Mouse (Mus musculus) limb, embryonic 13.5 days (tissue): ENCODE data around the gene Slc6a3. TPM values are rescaled to one million over a fixed set of nuclear protein-coding genes. Genes with fewer than 3 reads are reported as not detected.
A peak's percentile ranks its signal among the peaks of the same experiment; 100 is the strongest.

Experiments
- ATAC-seq: fragments of 200-750 bp; cut with Nextera tagmentation; 2 replicates; pipeline ENCODE4 v1.8.0; 2017; ENCODE audit warnings: low read depth, moderate number of reproducible peaks, moderate TSS enrichment; ENCODE audit not compliant: low FRiP score
- H3K27ac ChIP-seq: fragments of 300-500 bp; sonication (generic); 2 replicates; pipeline ENCODE4 v1.5.1; 2015; ENCODE audit warnings: inconsistent platforms, mild to moderate bottlenecking, moderate library complexity
- H3K27me3 ChIP-seq: fragments of 300-500 bp; sonication (generic); 2 replicates; pipeline ENCODE4 v1.6.1; 2015; ENCODE audit warnings: mild to moderate bottlenecking, inconsistent platforms
- H3K36me3 ChIP-seq: fragments of 300-500 bp; sonication (generic); 2 replicates; pipeline ENCODE4 v1.6.1; 2015; ENCODE audit warnings: inconsistent platforms, mild to moderate bottlenecking, moderate library complexity
- H3K4me1 ChIP-seq: fragments of 300-500 bp; sonication (generic); 2 replicates; pipeline ENCODE4 v1.6.1; 2015; ENCODE audit warnings: inconsistent platforms
- H3K4me2 ChIP-seq: fragments of 300-500 bp; sonication (generic); replicated peaks from 2 replicates; pipeline ENCODE4 v1.6.1; 2015; ENCODE audit warnings: inconsistent platforms, mild to moderate bottlenecking, moderate library complexity
- H3K4me3 ChIP-seq: fragments of 300-500 bp; sonication (generic); 2 replicates; pipeline ENCODE4 v1.5.1; 2015; ENCODE audit warnings: moderate library complexity, mild to moderate bottlenecking, inconsistent platforms
- H3K9ac ChIP-seq: fragments of 300-500 bp; sonication (generic); 2 replicates; pipeline ENCODE4 v1.6.1; 2015; ENCODE audit warnings: mild to moderate bottlenecking, inconsistent platforms
- H3K9me3 ChIP-seq: fragments of 300-500 bp; sonication (generic); 2 replicates; pipeline ENCODE4 v1.6.1; 2016; ENCODE audit warnings: inconsistent platforms
- WGBS: fragments of 180-500 bp; shearing (Covaris S2); methylation state at CpG from one replicate; pipeline ENCODE4 v1.1.7; 2015; 5-methylcytosine and 5-hydroxymethylcytosine counted together
- polyA plus RNA-seq: library from polyadenylated mRNA; unstranded; fragments of >200 nt; fragmentation: Nextera tagmentation; extraction: Ambion mirVana; gene quantifications from 2 replicates; pipeline ENCODE4 v1.2.1, GENCODE M21; 2015

The Slc6a3 gene
- polyA plus RNA-seq, 1 experiment from 2014 or later = 0.13 TPM

DNA sequence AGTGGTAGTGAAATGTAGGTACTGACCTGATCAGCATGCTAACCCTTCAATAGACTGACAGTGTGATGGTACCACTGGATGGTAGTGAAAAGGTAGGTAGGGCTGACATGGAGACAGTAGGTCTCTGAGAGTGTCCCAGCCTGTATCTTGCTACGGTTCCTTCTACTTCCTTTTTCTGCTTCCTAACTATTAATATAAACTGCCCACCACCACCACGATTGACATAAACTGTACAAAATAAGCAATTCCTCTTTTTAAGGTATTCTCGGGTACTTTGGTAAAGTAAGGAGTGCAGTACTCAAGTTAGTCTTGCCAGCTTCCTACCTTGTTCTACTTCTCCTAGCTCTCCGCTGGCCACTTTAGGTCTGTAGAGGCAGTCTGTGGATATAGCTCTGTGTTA lies 59.7 kb downstream of the Slc6a3 start:
- Histone ChIP-seq H3K4me3 (no peak overlapping the region), H3K4me1 (no peaks in the 10 kb centered on the region), H3K27me3 (0 out of 2 replicates have a peak, but pooled peaks cover 5% of the 10 kb centered on the region), H3K36me3 (no peaks in the 10 kb centered on the region), H3K4me2 (no peak overlapping the region), H3K9me3 (no peaks in the 10 kb centered on the region), H3K9ac (no peak overlapping the region), H3K27ac (no peak overlapping the region)
- 77% methylated on average over 4 of the region's 4 CpGs for WGBS
- ATAC-seq = no peak

DNA sequence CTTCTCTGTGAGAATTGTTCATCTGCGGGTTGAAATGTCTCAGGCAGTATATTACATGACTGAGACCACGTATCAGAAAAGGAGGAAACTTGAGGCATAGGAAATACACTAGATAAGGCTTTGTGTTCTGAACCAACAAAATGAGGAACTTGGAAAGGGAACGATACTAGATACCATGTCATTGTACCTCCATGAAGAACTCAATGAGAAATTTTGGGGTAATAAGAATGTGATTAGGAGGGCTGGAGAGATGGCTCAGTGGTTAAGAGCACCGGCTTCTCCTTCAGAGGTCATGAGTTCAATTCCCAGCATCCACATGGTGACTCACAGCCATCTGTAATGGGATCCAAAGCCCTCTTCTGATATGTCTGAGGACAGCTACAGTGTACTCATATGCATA lies 63.7 kb downstream of the Slc6a3 start:
- 81% methylated on average over 4 of the region's 4 CpGs for WGBS
- Histone ChIP-seq H3K27ac (no peak overlapping the region), H3K4me3 (no peak overlapping the region), H3K9ac (no peak overlapping the region; the same call in 1 of the 2 replicates), H3K9me3 (no peaks in the 10 kb centered on the region), H3K4me1 (peaks cover 15% of the 10 kb centered on the region), H3K36me3 (no peaks in the 10 kb centered on the region), H3K27me3 (0 out of 2 replicates have a peak, but pooled peaks cover 2% of the 10 kb centered on the region), H3K4me2 (no peak overlapping the region)
- ATAC-seq = no peak

DNA sequence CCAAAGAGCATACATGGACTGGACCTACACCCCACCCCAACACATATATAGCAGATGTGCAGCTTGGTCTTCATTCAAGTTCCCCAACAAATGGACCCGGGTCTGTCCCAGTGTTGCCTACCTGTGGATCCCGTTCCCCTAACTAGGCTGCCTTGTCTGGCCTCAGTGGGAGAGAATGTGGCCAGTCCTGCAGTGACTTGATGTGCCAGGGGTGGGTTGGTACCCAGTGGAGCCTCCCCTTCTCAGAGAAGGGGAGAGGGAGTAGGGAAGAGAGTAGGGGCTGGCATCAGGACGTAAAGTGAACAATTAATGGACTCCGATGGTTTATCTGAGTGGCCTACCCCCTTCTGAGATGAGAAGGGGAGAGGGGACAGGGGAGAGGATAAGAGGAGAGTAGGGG lies 66.5 kb downstream of the Slc6a3 start:
- Histone ChIP-seq H3K27ac (no peak overlapping the region), H3K4me1 (peaks cover 18% of the 10 kb centered on the region), H3K9ac (peak overlapping the region; percentile 89), H3K4me3 (peak overlapping the region; percentile 88), H3K27me3 (no peaks in the 10 kb centered on the region), H3K36me3 (peaks cover 24% of the 10 kb centered on the region), H3K9me3 (no peaks in the 10 kb centered on the region), H3K4me2 (peak overlapping the region; percentile 92)
- ATAC-seq = no peak
- 61% methylated on average over 4 of the region's 4 CpGs for WGBS

DNA sequence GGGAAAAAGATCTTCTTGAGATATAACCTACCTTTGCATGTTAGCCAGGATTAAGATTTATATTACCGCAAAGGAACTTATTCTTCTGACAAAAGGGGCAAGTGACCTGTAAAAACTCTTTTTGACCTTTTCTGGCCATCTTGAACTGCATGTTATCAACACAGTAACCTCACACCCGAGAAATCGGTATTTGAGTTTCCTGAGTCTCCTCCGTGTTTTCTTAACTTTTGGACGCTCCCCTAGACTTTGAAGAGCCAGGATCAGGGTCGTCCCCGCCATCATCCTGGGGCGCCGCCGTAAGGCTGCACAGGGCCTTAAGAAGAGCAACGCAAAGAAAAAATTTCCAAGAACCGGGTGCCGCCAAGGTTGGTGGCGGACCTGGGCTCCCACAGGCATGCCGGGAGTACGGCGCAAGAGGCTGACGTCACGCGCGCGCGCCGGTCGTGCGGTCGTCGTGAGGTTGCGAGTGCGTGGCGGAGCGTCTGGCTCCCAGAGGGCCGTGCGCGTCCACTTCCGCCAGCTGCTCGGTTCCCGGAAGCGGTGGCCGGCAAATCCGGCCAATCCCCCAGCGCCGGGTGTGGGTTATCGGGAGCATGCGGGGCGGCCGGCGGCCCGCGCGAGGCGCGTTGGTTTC lies 67.1 kb downstream of the Slc6a3 start, which contains the start of gene Clptm1l:
TSS of gene Clptm1l (plus strand) at position 485 of the 634 bp plus-strand sequence.
- peaks cover 29% of the 10 kb centered on the region for H3K36me3 ChIP-seq
- H3K4me2 ChIP-seq = peak within 1 kb of the TSS; percentile 92
- peak within 1 kb of the TSS; percentile 89 for H3K9ac ChIP-seq
- under 1% methylated on average over 53 of the region's 53 CpGs for WGBS
- H3K27me3 ChIP-seq = no peaks in the 10 kb centered on the region
- peak within 1 kb of the TSS; percentile 88 for H3K4me3 ChIP-seq
- no peaks in the 10 kb centered on the region for H3K9me3 ChIP-seq
- peak within 1 kb of the TSS; percentile 45; the same call in 1 of the 2 replicates for H3K27ac ChIP-seq
- peak; percentile 97 for ATAC-seq
- H3K4me1 ChIP-seq = peaks cover 18% of the 10 kb centered on the region

DNA sequence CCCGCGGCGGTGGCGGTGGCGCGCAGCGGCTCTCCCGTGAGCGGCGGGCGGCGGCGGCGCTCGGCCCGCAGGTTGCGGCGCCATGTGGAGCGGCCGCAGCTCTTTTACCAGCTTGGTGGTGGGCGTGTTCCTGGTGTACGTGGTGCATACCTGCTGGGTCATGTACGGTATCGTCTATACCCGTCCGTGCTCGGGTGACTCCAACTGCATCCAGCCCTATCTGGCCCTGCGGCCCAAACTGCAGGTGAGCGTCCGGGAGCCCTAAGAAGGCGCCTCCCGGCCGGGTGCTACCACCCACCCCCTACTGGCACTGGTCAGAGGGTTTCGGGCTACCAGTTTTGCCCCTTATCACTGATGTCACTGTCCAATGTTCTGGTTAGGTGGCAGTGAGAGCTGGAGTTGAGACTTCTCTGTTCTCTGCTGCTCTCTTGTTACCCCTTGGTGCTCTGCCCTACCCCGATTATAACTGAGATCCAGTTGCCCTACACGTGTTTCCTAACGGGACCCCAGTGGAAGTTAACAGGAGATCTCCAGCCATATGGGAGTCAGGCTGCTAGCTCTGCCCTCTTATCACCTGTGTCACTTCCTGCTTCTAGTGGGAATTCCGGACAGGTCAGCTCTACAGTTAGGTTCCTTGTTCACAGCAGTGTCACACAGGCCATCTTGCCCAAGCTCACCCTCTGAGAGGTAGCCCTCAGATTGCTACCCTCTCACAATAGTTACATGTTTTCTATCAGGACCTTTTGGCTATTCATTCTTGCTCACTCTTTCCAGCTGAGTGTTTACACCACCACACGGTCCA lies 67.8 kb downstream of the Slc6a3 start:
- Histone ChIP-seq H3K4me1 (peaks cover 18% of the 10 kb centered on the region), H3K9ac (peak overlapping the region; percentile 89), H3K27me3 (no peaks in the 10 kb centered on the region), H3K27ac (peak overlapping the region; percentile 6; the same call in 1 of the 2 replicates), H3K36me3 (peaks cover 37% of the 10 kb centered on the region), H3K4me3 (peak overlapping the region; percentile 88), H3K9me3 (no peaks in the 10 kb centered on the region), H3K4me2 (peak overlapping the region; percentile 92)
- WGBS = 2% methylated on average over 39 of the region's 39 CpGs
- ATAC-seq = peak; percentile 86

DNA sequence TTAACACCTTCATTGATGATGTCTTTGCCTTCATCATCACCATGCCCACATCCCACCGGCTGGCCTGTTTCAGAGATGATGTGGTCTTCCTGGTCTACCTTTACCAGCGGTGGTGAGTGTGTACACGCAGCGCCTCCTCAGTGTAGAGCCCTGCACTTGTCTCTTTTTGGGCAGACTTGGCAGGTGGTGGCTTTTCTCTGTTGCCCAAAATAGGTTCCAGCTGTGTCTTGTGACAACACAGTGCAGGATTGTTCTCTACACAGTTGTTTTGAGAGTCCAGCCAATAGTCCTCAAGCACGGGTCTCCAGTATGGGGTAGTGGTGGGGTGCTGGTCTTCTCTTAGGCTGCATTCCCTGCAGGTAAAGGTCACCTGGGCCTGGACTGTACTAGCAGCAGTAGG lies 81.9 kb downstream of the Slc6a3 start:
- no peak for ATAC-seq
- Histone ChIP-seq H3K4me3 (no peak overlapping the region), H3K4me1 (no peaks in the 10 kb centered on the region), H3K27me3 (no peaks in the 10 kb centered on the region), H3K36me3 (peaks cover 90% of the 10 kb centered on the region), H3K4me2 (no peak overlapping the region), H3K9ac (no peak overlapping the region), H3K9me3 (no peaks in the 10 kb centered on the region), H3K27ac (no peak overlapping the region)
- WGBS = 87% methylated on average over 5 of the region's 5 CpGs

DNA sequence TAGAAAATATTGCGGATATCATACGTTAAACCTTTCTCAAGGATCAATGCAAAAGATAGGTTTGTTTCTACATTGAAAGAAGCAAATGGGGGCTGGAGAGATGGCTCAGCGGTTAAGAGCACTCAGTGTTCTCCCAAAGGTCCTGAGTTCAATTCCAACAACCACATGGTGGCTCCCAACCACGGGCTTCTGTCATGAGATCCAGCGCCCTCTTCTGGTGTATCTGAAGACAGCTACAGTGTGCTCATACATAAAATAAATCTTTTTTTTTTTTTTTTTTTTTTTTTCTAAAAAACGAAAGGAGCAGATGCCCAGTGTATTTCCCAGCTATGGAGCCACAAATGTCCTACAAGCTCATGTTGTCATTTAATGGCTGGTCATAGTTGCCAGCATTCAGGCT lies 84.1 kb downstream of the Slc6a3 start:
- Histone ChIP-seq H3K9ac (no peak overlapping the region), H3K27me3 (no peaks in the 10 kb centered on the region), H3K36me3 (peaks cover 67% of the 10 kb centered on the region), H3K4me2 (no peak overlapping the region), H3K27ac (no peak overlapping the region), H3K4me3 (no peak overlapping the region), H3K4me1 (no peaks in the 10 kb centered on the region), H3K9me3 (no peaks in the 10 kb centered on the region)
- 74% methylated on average over 6 of the region's 6 CpGs for WGBS
- ATAC-seq = no peak

DNA sequence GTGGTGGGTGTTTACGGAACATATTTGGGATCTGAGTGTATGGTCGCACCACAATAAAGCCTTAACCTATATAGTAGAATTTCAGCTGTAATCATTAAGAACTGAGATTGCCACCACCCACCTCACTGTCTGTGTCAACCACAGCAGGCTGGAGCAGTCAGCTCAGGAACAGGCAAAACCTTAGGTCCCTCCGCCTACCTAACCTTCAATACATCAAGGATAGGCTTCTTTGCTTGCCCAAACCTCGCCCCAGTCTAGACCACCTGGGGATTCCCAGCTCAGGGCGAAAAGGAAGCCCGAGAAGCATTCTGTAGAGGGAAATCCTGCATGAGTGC lies 89.8 kb downstream of the Slc6a3 start:
- H3K9ac ChIP-seq = peak overlapping the region; percentile 79
- peak overlapping the region; percentile 69 for H3K4me3 ChIP-seq
- H3K4me2 ChIP-seq = peak overlapping the region; percentile 97
- ATAC-seq = no peak
- H3K27me3 ChIP-seq = no peaks in the 10 kb centered on the region
- H3K4me1 ChIP-seq = peaks cover 33% of the 10 kb centered on the region
- H3K9me3 ChIP-seq = no peaks in the 10 kb centered on the region
- H3K27ac ChIP-seq = no peak overlapping the region
- WGBS = 44% methylated on average over 6 of the region's 6 CpGs
- peaks cover 25% of the 10 kb centered on the region for H3K36me3 ChIP-seq

DNA sequence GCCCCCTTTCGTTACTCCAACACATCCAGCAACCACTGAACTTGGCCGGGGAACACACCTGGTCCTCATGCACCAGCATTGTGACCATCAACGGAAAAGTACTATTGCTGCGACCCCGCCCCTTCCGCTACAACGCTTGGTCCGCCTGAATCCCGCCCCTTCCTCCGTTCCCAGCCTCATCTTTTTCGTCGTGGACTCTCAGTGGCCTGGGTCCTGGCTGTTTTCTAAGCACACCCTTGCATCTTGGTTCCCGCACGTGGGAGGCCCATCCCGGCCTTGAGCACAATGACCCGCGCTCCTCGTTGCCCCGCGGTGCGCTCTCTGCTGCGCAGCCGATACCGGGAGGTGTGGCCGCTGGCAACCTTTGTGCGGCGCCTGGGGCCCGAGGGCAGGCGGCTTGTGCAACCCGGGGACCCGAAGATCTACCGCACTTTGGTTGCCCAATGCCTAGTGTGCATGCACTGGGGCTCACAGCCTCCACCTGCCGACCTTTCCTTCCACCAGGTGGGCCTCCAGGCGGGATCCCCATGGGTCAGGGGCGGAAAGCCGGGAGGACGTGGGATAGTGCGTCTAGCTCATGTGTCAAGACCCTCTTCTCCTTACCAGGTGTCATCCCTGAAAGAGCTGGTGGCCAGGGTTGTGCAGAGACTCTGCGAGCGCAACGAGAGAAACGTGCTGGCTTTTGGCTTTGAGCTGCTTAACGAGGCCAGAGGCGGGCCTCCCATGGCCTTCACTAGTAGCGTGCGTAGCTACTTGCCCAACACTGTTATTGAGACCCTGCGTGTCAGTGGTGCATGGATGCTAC lies 90.4 kb downstream of the Slc6a3 start, which contains the start of gene Tert:
TSS of gene Tert (plus strand) at position 167 of the 805 bp plus-strand sequence.
- ATAC-seq = peak; percentile 87
- peaks cover 33% of the 10 kb centered on the region for H3K4me1 ChIP-seq

More for the DNA sequence above, 90.4 kb downstream of the Slc6a3 start, which contains the start of gene Tert:
- Histone ChIP-seq H3K27me3 (no peaks in the 10 kb centered on the region), H3K9me3 (no peaks in the 10 kb centered on the region), H3K4me2 (peak within 1 kb of the TSS; percentile 97), H3K36me3 (peaks cover 19% of the 10 kb centered on the region), H3K27ac (no peak within 1 kb of the TSS; the same call in 1 of the 2 replicates), H3K4me3 (peak within 1 kb of the TSS; percentile 69), H3K9ac (peak within 1 kb of the TSS; percentile 79)
- WGBS = 5% methylated on average over 47 of the region's 47 CpGs
